Mouse (Mus musculus): ENCODE measurements around the gene Tedc2.
A peak's percentile ranks its signal among the peaks of the same experiment; 100 is the strongest.

Tedc2 gene

DNA sequence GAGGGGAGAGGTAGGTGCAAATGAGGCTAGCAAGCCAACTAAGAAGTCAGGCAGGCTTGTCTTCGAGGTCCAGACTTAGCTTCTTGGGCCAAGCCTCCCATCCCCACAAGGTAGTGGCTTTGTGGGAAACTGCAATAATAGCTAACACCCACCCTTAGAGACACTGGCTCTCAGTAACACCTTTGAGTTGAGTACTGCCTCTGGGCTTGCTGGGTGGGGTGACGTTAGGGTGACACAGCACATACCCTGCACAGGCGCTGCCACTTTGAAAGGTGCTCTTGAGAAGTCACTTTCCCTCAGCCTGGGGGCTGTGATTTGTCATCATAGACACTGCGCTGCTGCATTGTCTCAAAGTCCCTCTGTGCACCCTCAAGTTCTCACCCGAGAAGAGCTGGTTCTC is 26.9 kb downstream of the Tedc2 start:
- DNase-seq (ENCODE audit: low spot score) = no peak

DNA sequence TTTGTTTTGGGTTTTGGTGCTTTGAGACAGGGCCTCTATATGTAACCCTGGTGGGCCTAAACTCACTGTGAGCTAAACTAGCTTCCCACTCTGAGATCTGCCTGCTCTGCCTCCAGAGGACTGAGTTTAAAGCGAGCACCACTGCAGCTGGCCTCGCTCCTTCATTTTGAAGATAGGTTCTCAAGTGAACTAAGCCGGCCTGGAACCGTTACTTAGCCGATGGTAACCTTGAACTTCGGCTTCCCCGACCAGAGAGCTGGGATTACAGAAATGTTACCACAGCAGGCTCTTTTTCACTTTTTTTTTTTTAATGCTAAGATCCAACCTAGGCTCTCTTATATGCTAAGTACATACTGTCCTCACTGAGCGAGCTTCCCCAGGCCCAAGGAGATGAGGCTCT is 27.4 kb downstream of the Tedc2 start:
- DNase-seq (ENCODE audit: low spot score) = no peak

DNA sequence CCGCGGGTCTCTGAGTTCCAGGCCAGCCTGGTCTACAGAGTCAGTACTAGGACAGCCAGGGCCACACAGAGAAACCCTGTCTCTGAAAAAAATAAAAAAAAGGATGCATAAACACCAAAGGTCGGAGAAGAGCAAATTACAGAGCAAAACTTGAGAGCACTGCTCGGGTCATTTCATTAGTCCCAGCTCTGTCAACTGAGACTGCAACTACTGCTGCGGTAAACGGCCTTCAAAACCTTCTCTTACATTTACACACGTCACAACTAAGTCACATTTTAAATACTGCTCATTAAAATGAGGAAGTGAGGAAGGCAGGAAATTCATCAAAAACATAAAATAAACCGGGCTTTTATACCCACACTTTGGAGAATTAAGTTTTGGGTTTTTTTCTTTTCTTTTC is 27.8 kb downstream of the Tedc2 start:
- DNase-seq (ENCODE audit: low spot score) = no peak

DNA sequence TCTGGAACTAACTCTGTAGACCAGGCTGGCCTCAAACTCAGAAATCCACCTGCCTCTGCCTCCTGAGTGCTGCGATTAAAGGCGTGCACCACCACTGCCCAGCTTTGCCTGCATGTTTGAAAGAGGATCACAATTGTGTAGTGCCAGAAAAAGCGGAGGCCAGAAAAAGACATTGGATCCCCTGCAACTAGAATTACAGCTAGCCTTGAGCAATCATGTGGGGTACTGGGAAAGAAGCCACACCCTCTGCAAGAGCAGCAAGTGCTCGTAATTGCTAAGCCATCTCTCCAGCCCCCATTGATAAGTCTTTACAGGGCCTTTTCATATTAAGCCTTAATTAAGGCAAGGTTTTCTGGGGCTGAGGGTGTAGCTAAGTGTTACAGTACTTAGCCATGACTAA is 29.2 kb downstream of the Tedc2 start:
- no peak for DNase-seq (ENCODE audit: low spot score)

DNA sequence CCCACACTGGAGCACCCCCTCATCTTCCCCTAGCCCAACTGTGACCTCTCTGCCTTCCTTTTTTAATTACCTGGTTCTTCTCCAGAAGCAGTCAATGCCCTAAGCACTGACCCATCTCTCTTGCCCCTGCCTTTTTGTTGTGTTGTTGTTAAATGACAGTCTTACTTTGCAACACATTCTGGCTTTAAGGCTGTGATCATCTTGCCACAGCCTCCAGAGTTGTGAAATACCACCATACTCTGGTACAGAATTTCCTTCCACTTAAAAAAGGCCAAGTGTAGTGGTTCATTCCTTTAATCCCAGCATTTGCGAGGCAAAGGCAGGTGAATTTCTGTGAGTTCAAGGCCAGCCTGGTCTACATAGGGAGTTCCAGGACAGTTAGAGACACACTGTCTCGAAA is 29.7 kb downstream of the Tedc2 start:
- no peak for DNase-seq (ENCODE audit: low spot score)

DNA sequence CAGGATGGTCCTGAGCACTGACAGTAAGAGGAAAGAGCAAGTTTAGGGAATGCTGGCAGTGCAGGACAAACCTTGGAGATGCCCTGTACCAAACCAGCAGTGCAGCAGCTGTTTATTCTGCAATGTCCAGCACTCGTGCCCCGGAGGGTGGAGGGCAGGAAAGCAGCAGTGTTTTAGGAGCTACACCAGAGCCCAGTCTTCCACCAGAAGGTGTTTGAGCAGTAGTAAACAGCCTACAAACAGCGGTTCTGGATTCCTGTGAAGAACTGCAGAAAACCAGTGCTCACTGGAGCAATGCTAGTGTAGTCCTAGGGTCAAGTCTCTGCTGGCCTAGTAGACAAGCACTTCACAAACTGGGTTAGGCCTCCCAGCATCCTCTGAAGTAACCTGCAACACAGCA is 46.4 kb downstream of the Tedc2 start:
- DNase-seq (ENCODE audit: low spot score) = no peak

DNA sequence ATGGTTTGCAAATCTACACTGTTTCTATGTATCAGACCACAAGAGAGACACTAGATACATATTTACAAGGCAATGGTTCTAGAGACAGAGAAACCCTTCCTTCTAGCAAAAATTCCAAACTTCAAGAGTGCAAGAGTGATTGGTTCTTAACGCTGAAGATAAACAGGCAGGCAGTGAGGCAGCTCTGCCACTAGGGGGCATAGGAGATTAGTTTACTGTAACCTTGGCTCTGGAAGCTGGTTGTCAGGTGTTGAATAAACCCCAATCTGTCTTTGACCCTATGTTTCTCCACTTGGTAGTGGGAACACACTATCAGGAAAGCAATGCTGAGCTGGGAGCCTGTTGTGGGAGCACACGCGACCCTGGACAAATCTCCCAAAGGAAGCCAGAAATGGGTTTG is 47.2 kb downstream of the Tedc2 start:
- peak; percentile 79 for DNase-seq (ENCODE audit: low spot score)

DNA sequence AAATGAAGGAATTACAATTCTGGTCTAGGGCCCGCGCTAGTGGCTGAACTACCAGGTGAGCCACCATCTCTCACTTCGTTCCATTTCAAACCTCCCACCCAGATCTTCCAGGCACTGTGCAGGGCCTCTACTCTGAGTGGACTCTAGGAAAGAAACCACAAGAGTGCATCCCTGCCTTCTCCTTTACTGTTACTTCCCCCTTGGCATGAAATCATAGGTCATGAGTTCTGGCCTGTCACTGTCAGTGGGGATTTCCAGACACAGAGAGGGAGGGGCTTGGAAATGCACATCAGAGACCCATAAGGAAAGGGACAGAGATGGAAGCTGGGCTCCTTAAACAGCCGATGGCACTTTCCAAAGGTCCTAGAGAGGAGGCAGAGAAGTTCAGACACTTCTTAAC is 48.9 kb downstream of the Tedc2 start:
- DNase-seq (ENCODE audit: low spot score) = no peak

DNA sequence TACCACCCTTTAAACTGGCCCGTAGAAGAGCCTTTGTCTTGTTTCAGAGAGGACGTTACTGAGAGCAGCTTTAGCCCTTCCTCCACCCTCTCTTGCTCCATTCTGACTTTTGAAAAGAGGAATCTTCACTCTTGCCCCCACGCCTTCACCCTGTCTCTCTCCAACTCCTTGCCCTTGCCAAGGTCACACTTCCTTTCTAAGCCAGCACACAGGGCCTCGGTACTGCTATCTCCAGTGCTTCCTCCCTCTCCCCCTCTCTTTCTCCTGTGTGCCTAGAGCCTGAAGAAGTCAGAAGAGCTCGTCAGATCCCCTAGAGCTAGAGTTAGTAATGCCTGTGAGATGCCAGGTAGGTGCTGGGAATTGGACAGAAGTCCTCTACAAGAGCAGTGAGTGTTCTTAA is 49.9 kb downstream of the Tedc2 start:
- DNase-seq (ENCODE audit: low spot score) = no peak

DNA sequence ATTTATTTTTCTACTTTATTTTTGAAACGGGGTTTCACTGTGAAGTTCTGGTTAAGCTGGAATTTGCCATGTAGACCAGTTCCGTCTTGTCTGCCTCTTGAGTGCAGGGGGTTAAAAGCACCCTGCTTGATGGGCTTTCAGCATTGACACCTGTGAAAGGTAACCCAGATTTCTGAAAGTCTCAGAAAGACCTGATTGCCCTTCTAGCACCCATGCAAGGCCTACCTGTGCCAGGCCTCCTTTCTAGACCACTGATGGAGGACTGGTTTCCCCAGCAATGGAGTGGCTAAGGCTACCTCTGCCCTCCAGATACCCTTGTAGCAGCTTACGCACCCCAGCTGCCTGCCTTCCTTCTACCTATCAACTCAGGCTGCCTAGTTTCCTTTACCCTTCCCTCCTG is 50.5 kb downstream of the Tedc2 start:
- DNase-seq (ENCODE audit: low spot score) = no peak

DNA sequence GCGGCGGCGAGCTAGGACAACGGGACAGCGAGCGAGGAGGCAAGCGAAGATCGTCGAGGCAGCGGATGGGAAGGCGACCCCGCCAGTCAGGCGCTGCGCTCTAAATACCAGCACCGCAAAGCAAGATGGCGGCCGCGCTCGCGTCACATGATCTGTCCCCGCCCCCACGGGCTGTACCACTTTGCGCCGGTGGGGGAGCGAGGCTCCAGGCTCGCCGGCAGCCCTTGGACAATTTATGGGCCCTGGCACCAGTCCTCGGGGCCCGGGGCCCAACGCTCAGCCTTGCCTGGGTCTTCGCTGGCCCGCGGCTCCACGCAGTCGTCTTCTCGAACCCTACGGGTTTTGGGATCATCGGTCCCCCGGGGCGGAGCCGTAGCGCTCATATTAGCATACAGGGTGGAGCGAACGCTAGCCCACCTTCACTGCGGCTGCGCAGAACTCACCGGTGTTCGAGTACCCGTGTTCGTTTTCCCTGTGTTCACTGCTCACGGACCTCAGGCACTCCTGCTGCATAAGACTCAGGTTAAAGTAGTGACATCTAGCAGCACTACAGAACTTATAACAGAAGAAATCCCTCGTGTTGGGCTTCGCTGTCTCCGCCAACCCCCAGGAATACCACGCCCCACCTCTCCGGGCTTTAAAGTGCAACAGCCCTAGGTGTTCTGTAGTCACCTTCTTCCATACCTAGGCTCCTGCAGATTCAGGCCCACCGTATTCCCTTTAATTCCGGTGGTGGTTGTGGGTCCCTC is 51.2 kb downstream of the Tedc2 start, which contains the start of gene Atp6v0c:
Gene Atp6v0c, minus strand, starts transcription at position 386 of the 749 bp plus-strand sequence.
- DNase-seq (ENCODE audit: low spot score) = peak; percentile 98

DNA sequence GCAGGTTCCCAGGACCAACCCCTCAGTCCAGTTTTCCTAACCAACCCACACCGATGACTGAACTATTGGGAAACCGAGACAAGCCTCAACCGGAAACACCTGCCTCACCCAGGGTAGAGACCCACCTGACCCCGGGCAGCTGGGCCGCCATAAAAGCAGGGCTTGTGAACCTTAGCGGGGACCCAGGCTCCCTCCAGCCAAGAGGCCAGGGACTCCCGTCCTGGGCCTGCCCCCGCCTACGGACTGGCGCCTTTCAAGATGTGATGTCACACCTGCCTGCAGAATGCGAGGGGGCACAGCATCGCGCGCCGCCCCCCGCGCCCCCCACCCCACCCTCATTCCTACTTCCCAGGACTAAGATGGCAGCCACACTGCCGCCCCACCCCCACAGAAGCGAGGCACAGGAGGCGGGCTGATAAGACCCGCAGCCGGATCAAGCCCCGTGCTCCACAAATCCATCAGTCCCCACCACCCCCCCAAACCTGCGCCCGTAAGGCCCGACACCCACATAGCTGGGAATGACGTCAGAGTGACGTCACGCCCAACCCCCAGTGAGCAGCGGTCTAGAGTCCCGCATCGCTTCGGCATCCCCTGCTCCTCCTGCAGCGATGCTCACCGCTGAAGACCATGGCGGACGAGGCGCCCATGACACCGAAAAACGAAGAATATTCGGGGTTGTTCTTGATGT is 51.9 kb downstream of the Tedc2 start:
- no peak for DNase-seq (ENCODE audit: low spot score)

DNA sequence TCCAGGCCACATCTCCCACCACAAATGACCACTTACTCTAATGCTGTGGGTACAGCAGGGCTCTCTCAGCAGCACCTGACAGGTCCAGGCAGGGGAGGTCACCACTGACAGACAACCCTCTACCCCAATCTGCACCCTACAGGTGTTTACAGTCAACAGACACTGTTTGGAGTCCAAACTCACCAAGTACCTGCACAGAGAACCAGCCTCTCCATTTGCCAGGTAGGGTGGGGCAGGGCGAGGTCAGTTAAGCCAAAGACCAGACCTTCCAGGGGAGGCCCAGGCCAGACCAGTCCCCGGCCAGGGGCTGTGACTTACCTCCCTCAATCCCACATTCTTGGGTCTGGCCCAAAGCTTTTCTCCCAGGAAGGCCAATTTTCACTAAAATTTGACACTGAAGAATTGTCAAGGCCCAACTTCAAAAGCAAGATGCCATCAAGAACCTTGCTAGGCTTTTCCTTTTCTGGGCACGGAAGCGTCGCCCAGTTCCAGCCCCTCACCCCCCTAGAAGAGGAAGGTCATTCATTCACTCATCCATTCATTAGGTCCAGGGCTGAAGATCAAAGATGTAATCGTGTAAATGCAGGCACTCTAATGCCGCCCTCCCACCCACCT is 52.7 kb downstream of the Tedc2 start:
- DNase-seq (ENCODE audit: low spot score) = no peak

DNA sequence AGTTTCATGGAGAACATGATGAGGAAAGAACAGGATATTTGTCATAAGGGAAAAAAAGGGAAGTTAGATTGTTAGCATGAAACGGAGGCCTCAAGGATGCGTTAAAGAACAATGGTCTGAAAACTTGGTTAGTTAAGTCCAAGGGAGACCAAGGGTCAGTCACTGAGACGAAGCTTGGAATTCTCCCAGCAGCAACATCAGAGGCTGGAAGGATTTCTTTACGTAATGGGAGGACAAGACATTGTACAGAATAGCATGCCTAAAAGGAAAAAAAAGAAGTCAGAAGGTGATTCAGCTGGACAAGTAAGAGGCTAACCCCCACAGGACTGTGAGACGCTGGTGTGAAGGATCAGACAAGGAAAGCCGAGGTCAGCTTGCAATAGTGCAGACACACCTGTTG is 53.5 kb downstream of the Tedc2 start:
- DNase-seq (ENCODE audit: low spot score) = no peak
